In genomic region chr13:91365270-91365952, GRCm38 (mm10) we compare ENCODE assay signal across 8 mouse cellular contexts.
A peak's percentile ranks its signal among the peaks of the same experiment; 100 is the strongest.
DNase-seq lines count a peak whose midpoint lies in the region; ATAC-seq and TF ChIP-seq lines count a peak whose summit lies in the region.

No protein-coding gene starts in this region.

- no peak overlapping the region for H3K4me3 ChIP-seq in hindbrain, postnatal 0 days (ENCODE audit: low read length)
- no peak overlapping the region for H3K4me3 ChIP-seq in midbrain, embryonic 13.5 days (replicated peaks)

- H3K9ac ChIP-seq in hindbrain, postnatal 0 days (replicated peaks; ENCODE audit: low read length) = no peak overlapping the region
- no peak overlapping the region for H3K9ac ChIP-seq in midbrain, embryonic 13.5 days (replicated peaks)

- no peaks in the 10 kb centered on the region for H3K36me3 ChIP-seq in hindbrain, postnatal 0 days (ENCODE audit: insufficient read depth, low read length)
- no peaks in the 10 kb centered on the region for H3K36me3 ChIP-seq in midbrain, embryonic 13.5 days

- no peak overlapping the region for H3K4me2 ChIP-seq in hindbrain, postnatal 0 days (ENCODE audit: low read depth, low read length)
- no peak overlapping the region for H3K4me2 ChIP-seq in midbrain, embryonic 13.5 days (replicated peaks)

- H3K9me3 ChIP-seq in hindbrain, postnatal 0 days (ENCODE audit: low read length) = no peaks in the 10 kb centered on the region
- no peaks in the 10 kb centered on the region for H3K9me3 ChIP-seq in midbrain, embryonic 13.5 days

- peak; percentile 51 for TF ChIP-seq CTCF in hindbrain, postnatal 0 days (IDR thresholded peaks at IDR 0.05; ENCODE audit: low read depth)

- H3K27ac ChIP-seq in hindbrain, postnatal 0 days = peak overlapping the region; percentile 34
- H3K27ac ChIP-seq in midbrain, embryonic 13.5 days = no peak overlapping the region

- H3K27me3 ChIP-seq in hindbrain, postnatal 0 days (ENCODE audit: insufficient read depth, low read length) = no peaks in the 10 kb centered on the region
- H3K27me3 ChIP-seq in midbrain, embryonic 13.5 days = no peaks in the 10 kb centered on the region

- ATAC-seq in hindbrain, postnatal 0 days = peak; percentile 95
- ATAC-seq in midbrain, embryonic 13.5 days = peak; percentile 82

- peaks cover 13% of the 10 kb centered on the region; the same call in 1 of the 2 replicates for H3K4me1 ChIP-seq in hindbrain, postnatal 0 days (ENCODE audit: insufficient read depth, low read length)
- peaks cover 20% of the 10 kb centered on the region for H3K4me1 ChIP-seq in midbrain, embryonic 13.5 days (replicated peaks)

- peak; percentile 98 for DNase-seq in adipocyte (ENCODE audit: low spot score)
- peak; percentile 99 for DNase-seq in cerebellum, adult 8-10 months
- peak; percentile 92 for DNase-seq in gastrocnemius, adult 18-20 months (ENCODE audit: low spot score)
- DNase-seq in hindbrain, postnatal 0 days (ENCODE audit: low spot score) = peak; percentile 92
- peak; percentile 63 to 74 for DNase-seq in left cerebral cortex, adult 18-20 months (ENCODE audit: low spot score in 2 of 2)
- DNase-seq in testis, postnatal 10 days (ENCODE audit: low spot score) = peak; percentile 94
- no peak for DNase-seq in embryo, embryonic 9.5 days (ENCODE audit: extremely low spot score)

- WGBS in hindbrain, postnatal 0 days = 25% methylated on average over 2 of the region's 2 CpGs
- WGBS in midbrain, embryonic 13.5 days = 69% methylated on average over 2 of the region's 2 CpGs
